Mouse (Mus musculus): ENCODE data around the gene Gucy2c. TPM values are rescaled to one million over a fixed set of nuclear protein-coding genes. Genes with fewer than 3 reads are reported as not detected.

Gene Gucy2c
- polyA plus RNA-seq, 1 experiment: 0.07 TPM

DNA sequence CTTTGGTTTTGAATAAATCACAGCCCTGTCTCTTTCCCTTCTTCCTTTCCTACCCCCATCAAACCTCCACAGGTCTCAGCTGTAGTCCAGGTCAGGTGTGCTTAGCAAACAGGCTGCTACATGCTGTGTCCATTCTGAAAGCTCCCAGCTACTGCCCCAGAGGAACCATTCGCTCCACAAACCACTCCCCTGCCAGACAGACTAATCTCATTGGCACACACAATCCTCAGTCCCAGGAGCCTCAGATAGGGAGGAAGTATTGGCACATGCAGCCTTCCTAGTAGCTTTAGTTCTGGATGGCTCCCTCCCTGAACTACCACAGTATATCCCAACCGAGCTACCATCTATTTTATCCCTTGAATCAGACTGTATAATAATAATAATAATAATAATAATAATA, 102.2 kb downstream of the Gucy2c start:
- no peak for DNase-seq (ENCODE audit: low read depth in 1 of 2, low spot score in 2 of 2)
- H3K4me3 ChIP-seq (ENCODE audit: extremely low read depth, insufficient read depth, insufficient read length): no peak overlapping the region
- TF ChIP-seq POLR2A (IDR thresholded peaks at IDR 0.05; ENCODE audit: low read depth, low read length): no peak
- no peak for TF ChIP-seq CTCF (IDR thresholded peaks at IDR 0.05; ENCODE audit: extremely low read depth, insufficient read depth, insufficient read length, insufficient replicate concordance)
- H3K27ac ChIP-seq (ENCODE audit: insufficient read depth, low read length): no peak overlapping the region
- peaks cover 12% of the 10 kb centered on the region; the same call in 1 of the 2 replicates for H3K4me1 ChIP-seq (ENCODE audit: control insufficient read depth, insufficient read depth, insufficient read length)
- no peaks in the 10 kb centered on the region for H3K27me3 ChIP-seq (ENCODE audit: control insufficient read depth, insufficient read depth, low read length)
- WGBS: 76% methylated on average over 2 of the region's 2 CpGs
- no peaks in the 10 kb centered on the region for H3K36me3 ChIP-seq (ENCODE audit: control insufficient read depth, insufficient read depth, low read length)

DNA sequence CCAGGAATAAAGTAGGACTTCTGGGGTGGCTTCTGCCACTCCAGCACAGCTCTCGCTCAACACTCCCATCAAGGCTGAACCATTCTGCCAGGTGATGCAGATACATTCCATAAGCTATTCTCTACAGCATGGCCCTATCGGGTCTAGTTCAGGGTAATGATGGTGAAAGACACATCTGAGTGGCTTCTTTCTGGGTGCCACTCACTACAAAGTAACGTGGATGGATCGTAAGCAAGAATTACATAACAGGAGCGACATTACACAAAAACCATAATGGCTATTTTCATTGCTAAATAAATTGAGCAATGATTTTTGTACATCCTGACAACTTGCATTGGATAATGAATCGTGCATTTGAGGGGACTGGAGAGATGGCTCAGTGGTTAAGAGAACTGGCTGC, 106.6 kb downstream of the Gucy2c start:
- no peak for DNase-seq (ENCODE audit: low read depth in 1 of 2, low spot score in 2 of 2)
- no peaks in the 10 kb centered on the region for H3K4me1 ChIP-seq (ENCODE audit: control insufficient read depth, insufficient read depth, insufficient read length)
- no peak overlapping the region for H3K27ac ChIP-seq (ENCODE audit: insufficient read depth, low read length)
- no peak overlapping the region for H3K4me3 ChIP-seq (ENCODE audit: extremely low read depth, insufficient read depth, insufficient read length)
- H3K27me3 ChIP-seq (ENCODE audit: control insufficient read depth, insufficient read depth, low read length): no peaks in the 10 kb centered on the region
- no peaks in the 10 kb centered on the region for H3K36me3 ChIP-seq (ENCODE audit: control insufficient read depth, insufficient read depth, low read length)
- TF ChIP-seq CTCF (IDR thresholded peaks at IDR 0.05; ENCODE audit: extremely low read depth, insufficient read depth, insufficient read length, insufficient replicate concordance) (no peak), POLR2A (IDR thresholded peaks at IDR 0.05; ENCODE audit: low read depth, low read length) (no peak)
- WGBS: 90% methylated on average over 6 of the region's 6 CpGs

DNA sequence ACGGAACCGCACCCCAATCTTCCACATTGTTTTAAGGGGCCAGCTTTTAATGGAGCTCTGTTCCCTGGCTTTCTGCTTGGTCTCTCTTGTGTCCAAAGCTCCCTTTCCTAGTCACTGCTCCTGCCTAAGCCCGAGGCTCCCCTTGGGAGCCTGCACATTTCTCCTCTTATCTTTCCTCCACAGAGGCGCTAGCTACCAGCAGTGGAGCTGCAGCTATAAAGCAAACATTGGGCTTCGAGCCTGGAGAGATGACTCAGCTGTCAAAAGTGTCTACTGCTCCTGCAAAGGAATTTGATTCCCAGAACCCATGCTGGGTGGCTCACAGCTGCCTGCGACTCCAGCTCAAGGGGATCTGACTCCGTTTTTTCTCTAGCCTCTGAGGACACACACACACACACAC, 109.1 kb downstream of the Gucy2c start:
- Histone ChIP-seq H3K27me3 (ENCODE audit: control insufficient read depth, insufficient read depth, low read length) (no peaks in the 10 kb centered on the region), H3K27ac (ENCODE audit: insufficient read depth, low read length) (no peak overlapping the region), H3K4me1 (ENCODE audit: control insufficient read depth, insufficient read depth, insufficient read length) (no peaks in the 10 kb centered on the region), H3K36me3 (ENCODE audit: control insufficient read depth, insufficient read depth, low read length) (no peaks in the 10 kb centered on the region), H3K4me3 (ENCODE audit: extremely low read depth, insufficient read depth, insufficient read length) (no peak overlapping the region)
- TF ChIP-seq POLR2A (IDR thresholded peaks at IDR 0.05; ENCODE audit: low read depth, low read length) (no peak), CTCF (IDR thresholded peaks at IDR 0.05; ENCODE audit: extremely low read depth, insufficient read depth, insufficient read length, insufficient replicate concordance) (no peak)
- 59% methylated on average over 7 of the region's 7 CpGs for WGBS
- no peak for DNase-seq (ENCODE audit: low read depth in 1 of 2, low spot score in 2 of 2)

DNA sequence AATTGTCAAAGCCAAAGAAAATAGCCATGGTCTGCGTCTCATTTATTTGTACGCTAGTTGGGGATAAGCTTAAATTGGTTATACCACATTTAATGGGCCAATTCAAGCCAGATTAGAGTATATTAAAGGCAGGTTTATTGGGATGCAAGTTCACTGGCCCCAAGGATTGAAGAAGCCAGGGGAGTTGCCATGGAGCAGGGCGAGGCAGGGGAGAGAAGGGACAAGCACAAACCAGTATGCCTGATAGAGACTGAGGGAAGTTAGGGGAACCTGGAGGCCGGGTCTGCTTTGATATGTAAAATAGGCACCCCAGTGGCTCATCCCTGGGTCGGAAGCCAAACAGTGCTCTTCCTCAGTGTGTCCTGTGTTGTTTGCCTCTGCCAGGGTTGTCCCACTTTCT, 112.3 kb downstream of the Gucy2c start:
- H3K4me3 ChIP-seq (ENCODE audit: extremely low read depth, insufficient read depth, insufficient read length): no peak overlapping the region
- H3K27ac ChIP-seq (ENCODE audit: insufficient read depth, low read length): no peak overlapping the region
- no peak for DNase-seq (ENCODE audit: low read depth in 1 of 2, low spot score in 2 of 2)
- H3K36me3 ChIP-seq (ENCODE audit: control insufficient read depth, insufficient read depth, low read length): no peaks in the 10 kb centered on the region
- WGBS: 91% methylated on average over 5 of the region's 5 CpGs
- H3K4me1 ChIP-seq (ENCODE audit: control insufficient read depth, insufficient read depth, insufficient read length): no peaks in the 10 kb centered on the region; the same call in 1 of the 2 replicates
- TF ChIP-seq POLR2A (IDR thresholded peaks at IDR 0.05; ENCODE audit: low read depth, low read length) (no peak), CTCF (IDR thresholded peaks at IDR 0.05; ENCODE audit: extremely low read depth, insufficient read depth, insufficient read length, insufficient replicate concordance) (no peak)
- H3K27me3 ChIP-seq (ENCODE audit: control insufficient read depth, insufficient read depth, low read length): no peaks in the 10 kb centered on the region

DNA sequence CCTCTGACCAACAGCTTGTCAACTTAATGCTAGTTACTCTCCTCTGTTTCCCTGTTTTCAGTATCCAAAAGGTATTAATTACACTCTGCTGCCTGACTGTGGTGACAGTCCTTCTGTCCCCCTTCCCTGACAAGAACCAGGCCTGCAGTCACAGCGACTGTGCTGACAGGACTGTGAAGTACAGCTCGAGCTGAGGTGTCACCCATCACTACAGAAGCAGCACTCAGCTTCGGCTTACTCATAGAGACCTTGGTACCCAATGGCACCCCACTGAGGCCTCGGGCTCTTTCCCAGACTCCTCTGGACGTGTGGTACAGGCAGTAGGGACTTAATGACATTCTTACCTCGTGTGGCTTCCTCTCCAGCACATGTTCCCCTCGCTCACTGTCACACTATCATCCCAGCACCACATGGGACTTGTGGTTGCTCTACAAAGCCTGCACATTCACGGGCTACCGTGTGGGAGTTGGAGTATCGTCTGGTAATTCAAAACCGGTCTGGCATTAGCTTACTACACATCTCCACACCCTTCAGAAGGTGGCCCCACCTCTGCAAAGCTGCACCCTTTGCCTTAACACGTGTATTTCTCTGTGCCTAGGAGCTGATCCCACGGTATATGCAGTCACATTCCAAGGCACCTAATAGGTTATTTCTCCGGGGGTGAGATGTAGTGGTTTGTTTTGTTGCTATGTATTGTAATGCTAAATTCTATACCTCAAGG, 113.1 kb downstream of the Gucy2c start:
- H3K27me3 ChIP-seq (ENCODE audit: control insufficient read depth, insufficient read depth, low read length): no peaks in the 10 kb centered on the region
- TF ChIP-seq POLR2A (IDR thresholded peaks at IDR 0.05; ENCODE audit: low read depth, low read length) (no peak), CTCF (IDR thresholded peaks at IDR 0.05; ENCODE audit: extremely low read depth, insufficient read depth, insufficient read length, insufficient replicate concordance) (no peak)
- H3K36me3 ChIP-seq (ENCODE audit: control insufficient read depth, insufficient read depth, low read length): no peaks in the 10 kb centered on the region
- H3K4me1 ChIP-seq (ENCODE audit: control insufficient read depth, insufficient read depth, insufficient read length): no peaks in the 10 kb centered on the region; the same call in 1 of the 2 replicates
- no peak overlapping the region for H3K27ac ChIP-seq (ENCODE audit: insufficient read depth, low read length)
- 48% methylated on average over 14 of the region's 14 CpGs for WGBS
- no peak for DNase-seq (ENCODE audit: low read depth in 1 of 2, low spot score in 2 of 2)
- H3K4me3 ChIP-seq (ENCODE audit: extremely low read depth, insufficient read depth, insufficient read length): no peak overlapping the region

DNA sequence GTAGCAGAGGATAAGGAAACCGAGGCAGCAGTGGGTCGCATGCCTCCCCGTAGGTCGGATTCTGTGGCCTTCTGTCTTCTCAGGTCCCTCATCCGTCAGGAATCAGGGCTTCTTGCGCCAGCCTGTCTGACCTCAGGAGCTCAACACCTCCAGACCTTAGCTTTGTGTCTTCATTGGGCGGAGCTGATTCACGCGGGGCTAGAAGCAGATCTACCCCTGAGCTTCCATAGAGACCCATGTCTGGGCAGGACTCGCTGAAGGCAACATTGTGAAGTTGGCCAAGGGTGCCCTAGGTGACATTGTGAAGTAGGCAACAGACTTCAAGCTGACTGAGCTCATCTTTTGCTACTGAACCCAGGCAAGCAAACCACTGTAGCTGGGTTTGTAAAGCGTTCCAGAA, 119.5 kb downstream of the Gucy2c start:
- TF ChIP-seq POLR2A (IDR thresholded peaks at IDR 0.05; ENCODE audit: low read depth, low read length) (no peak), CTCF (IDR thresholded peaks at IDR 0.05; ENCODE audit: extremely low read depth, insufficient read depth, insufficient read length, insufficient replicate concordance) (no peak)
- peak overlapping the region; percentile 79 for H3K27ac ChIP-seq (ENCODE audit: insufficient read depth, low read length)
- 62% methylated on average over 11 of the region's 11 CpGs for WGBS
- H3K27me3 ChIP-seq (ENCODE audit: control insufficient read depth, insufficient read depth, low read length): peaks cover 6% of the 10 kb centered on the region; the same call in 1 of the 2 replicates
- H3K4me3 ChIP-seq (ENCODE audit: extremely low read depth, insufficient read depth, insufficient read length): peak overlapping the region; percentile 66
- H3K36me3 ChIP-seq (ENCODE audit: control insufficient read depth, insufficient read depth, low read length): no peaks in the 10 kb centered on the region
- DNase-seq (ENCODE audit: low read depth in 1 of 2, low spot score in 2 of 2): no peak
- H3K4me1 ChIP-seq (ENCODE audit: control insufficient read depth, insufficient read depth, insufficient read length): peaks cover 6% of the 10 kb centered on the region

DNA sequence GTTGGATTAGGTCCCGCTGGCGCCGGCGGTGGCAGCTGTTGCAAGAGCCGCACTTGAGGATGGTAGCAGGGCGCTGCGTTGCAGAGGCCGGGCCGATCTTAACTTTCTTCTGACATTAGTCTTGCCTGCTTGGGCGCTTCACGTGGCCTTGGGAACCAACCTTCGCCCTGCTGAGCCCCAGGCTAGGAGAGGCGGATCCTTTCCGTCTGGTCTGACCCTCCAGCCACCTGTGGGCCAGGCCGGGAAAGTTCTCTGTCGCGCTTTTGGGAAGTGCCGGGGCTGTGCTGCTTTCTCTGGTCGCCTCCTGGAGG, 119.9 kb downstream of the Gucy2c start, which contains the start of gene Plbd1:
Gene Plbd1, minus strand, starts transcription at position 223 of the 311 bp plus-strand sequence.
- H3K4me3 ChIP-seq (ENCODE audit: extremely low read depth, insufficient read depth, insufficient read length): peak within 1 kb of the TSS; percentile 66

More for the DNA sequence above, 119.9 kb downstream of the Gucy2c start, which contains the start of gene Plbd1:
- Histone ChIP-seq H3K27me3 (ENCODE audit: control insufficient read depth, insufficient read depth, low read length) (peaks cover 6% of the 10 kb centered on the region; the same call in 1 of the 2 replicates), H3K4me1 (ENCODE audit: control insufficient read depth, insufficient read depth, insufficient read length) (peaks cover 6% of the 10 kb centered on the region), H3K36me3 (ENCODE audit: control insufficient read depth, insufficient read depth, low read length) (no peaks in the 10 kb centered on the region), H3K27ac (ENCODE audit: insufficient read depth, low read length) (peak within 1 kb of the TSS; percentile 79)
- no peak for TF ChIP-seq CTCF (IDR thresholded peaks at IDR 0.05; ENCODE audit: extremely low read depth, insufficient read depth, insufficient read length, insufficient replicate concordance)
- TF ChIP-seq POLR2A (IDR thresholded peaks at IDR 0.05; ENCODE audit: low read depth, low read length): no peak
- DNase-seq (ENCODE audit: low read depth in 1 of 2, low spot score in 2 of 2): peak in 1 of 2 experiments; percentile 37
- 8% methylated on average over 19 of the region's 19 CpGs for WGBS
